Mouse (Mus musculus) frontal cortex, postnatal 10 days (tissue): ENCODE measurements around the gene Cpa4.

ENCODE experiments used
- DNase-seq, 2 experiments: peaks; one replicate each; pipeline ENCODE4 v3.0.0; 2022; ENCODE audit warnings: low spot score in 2 of 2, mixed read lengths in 1 of 2

The Cpa4 gene

DNA sequence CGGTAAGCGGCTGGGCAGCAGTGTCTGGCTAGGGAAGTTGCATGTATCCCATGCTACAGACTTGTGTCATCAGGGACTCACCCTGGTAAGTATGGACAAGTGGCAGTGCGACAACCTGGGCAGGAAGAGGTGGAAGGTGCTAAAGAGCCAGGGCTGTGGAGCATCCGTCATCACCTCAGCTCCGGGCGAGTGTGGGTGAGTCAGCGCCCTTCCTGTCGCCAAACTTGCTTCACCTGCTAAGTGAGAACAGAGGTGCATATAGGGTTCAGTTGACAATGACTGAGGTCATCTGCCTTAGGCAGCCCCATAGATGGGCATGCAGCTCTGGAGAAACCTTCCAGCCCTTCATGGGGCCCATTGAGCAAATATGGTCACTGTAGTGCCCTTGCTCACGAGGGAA, 56.6 kb downstream of the Cpa4 start:
- DNase-seq: no peak

DNA sequence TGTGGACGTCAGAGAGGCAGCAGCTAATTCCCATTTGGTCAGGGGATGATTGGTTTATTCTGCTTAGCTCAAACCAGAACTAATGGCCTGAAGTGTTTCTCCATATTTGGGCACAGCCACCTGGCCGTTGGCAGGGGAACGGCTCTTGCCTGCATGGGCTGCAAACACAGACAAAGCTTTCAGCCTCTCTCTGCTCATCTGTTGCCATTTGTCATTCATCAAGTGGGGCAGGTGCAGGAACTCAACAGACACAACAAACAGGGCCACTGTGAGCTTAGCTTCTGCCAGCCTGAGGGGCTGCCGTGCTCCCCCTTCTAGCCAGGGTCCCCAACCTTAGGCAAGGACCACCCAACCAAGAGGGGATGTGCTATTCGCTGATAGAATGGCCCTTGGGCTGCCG, 60.0 kb downstream of the Cpa4 start:
- DNase-seq: no peak

DNA sequence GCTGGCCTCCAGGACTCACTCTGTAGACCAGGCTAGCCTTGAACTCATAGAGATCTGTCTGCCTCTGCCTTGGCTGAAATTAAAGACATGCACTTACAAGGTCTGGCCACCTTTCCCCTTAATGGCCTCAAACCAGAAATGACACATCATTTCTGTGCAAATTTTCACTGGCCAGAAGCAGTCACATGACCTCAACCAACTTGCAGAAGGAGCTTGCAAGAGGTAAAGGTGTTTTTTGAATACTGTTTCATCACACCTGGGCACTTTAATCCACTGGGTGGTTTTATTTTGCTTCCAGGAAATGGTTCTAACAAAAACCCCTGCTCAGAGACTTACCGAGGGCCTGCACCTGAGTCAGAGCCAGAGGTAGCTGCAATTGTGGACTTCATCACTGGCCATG, 61.8 kb downstream of the Cpa4 start:
- no peak for DNase-seq

DNA sequence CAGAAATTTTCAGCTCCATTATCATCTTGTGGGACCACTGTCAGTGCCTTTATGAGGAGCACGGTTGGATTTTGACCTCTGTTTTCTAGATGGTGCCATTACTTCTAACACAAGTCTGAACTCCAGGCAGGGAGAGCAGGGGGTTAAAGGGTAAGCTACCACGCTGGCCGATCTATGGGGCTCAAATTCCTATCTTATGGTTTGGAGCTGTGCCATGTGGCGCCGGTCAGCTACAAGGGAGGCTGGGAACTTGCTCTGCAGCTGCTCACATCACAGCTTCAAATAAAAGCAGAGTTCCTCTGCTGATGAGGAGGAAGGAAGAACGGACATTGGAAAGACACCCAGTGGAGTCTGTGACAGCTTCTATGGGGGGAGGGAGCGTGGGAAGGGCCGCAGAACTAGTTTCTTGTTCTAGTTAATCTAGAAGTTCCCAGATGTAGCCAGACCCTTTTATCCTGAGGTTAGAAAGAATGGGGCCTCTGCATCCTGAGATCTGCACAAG, 67.2 kb downstream of the Cpa4 start:
- no peak for DNase-seq

DNA sequence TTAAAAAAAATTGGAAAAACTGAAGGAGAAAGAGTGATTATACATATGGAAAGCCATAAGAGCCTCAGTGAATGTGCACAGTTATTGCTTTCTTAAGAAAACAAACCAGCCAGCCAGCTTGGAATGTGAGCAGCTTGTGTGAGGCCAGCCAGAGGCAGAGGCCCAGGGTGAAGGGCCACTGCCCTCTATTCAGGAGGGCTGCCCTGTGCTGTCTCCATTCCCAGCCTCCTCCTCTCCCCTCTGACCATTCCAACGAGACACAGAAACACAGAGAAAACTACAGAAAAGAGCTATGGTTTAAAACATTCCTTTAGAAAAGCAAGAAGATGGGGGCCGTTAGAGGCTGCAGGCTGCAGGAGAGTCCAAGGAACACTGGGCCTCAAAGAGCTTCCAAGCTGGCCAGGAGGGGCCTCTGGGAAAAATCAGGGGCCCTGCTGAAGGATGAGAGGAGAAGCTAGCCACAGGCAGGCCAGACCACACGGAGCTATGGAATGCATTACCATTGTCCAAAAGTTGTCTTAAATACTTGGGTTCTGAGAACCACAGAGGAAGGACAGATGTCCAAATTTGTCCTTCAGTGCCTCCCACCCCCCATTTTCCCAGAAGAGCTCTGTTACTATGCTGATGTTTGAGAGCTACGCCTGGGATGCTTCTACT, 68.1 kb downstream of the Cpa4 start:
- DNase-seq: no peak

DNA sequence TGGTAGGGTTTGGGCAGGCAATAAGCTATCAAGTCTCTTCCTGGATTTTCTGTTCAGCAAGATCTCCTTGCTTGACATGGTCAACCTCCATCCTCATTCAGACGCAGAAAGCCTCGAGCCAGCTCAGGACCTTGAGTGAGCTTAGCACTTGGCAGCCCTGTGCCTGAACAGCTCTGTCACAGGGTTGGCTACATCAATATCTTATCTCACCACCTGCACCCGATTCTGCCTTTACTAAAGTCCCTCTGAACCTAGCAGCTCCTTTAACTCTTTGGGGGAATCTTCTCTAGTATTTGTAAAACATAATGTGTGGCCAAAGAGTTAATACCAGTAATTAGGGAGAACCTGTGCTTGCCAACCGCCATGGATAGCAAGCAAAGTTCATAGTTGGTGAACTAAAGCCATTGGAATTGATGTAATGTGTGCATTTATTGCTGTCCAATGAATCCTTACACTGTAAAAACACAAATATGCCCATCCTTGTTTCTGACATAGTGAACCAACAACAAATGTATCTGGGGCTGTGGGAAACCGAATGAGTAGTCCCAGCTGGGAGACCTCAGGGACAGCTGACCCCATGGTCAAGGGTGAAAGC, 70.6 kb downstream of the Cpa4 start, which contains the start of gene Cpa1:
Gene Cpa1, plus strand, starts transcription at position 545 of the 595 bp plus-strand sequence.
- DNase-seq: no peak
